Mouse (Mus musculus): ENCODE measurements around the gene Pik3r1.

The Pik3r1 gene

DNA sequence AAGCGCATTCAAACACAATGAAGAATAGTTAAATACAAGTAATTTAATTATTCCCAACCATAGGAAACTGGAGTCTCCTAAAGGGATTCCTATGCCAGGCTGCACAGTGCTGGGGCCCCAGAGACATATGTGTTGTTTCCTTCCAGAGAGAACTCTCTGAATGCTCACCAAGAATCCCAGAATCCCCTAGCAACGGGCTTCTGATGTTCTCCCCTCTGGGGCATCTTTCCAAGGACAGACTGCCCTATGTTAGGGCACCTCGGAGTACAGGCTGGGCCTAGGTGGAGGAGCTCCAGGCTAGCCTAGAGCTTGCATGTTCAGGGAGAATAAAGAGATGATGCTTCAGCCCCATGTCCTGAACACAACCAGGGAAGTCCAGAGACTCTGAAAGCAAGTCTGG is 58.2 kb downstream of the Pik3r1 start:
- no peak for DNase-seq (ENCODE audit: low spot score)

DNA sequence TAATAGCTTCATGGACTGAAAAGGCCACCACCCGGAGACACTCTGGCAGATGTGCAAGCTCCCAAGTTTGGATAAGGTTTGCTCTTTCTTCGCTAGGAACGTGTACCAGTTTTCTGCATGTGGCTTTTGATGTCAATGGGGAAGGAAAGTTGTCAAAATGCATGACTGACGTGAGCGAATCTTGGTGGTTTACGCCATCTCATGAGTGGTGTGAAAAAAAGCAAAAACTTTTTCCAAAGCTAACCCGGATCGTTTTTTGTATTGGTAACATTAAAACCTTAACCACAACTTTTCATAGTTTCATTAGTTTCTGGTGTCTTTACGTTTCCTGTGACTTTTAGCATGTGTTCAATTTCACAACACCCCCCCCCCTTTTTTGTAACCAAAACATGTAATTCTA is 60.8 kb downstream of the Pik3r1 start:
- DNase-seq (ENCODE audit: low spot score): peak; percentile 43

DNA sequence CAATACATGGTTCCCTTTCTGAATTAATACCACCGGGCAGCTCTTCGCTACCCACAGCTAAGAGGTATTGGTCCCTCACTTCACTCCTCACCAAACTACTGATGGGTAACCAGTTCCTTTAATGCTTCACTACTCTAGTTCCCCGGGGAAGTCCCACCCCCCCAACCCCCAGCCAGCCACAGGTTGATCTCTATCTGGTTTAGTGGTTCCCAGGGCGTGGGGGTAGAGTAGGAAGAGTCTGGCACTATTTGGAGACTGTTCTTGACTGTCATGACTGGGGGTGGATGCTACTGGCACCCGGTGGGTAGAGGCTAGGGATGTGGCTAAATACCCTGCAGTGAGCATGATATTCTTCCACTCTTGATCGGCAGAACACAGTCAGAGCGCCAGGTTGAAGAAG is 61.6 kb downstream of the Pik3r1 start:
- peak; percentile 79 for DNase-seq (ENCODE audit: low spot score)

DNA sequence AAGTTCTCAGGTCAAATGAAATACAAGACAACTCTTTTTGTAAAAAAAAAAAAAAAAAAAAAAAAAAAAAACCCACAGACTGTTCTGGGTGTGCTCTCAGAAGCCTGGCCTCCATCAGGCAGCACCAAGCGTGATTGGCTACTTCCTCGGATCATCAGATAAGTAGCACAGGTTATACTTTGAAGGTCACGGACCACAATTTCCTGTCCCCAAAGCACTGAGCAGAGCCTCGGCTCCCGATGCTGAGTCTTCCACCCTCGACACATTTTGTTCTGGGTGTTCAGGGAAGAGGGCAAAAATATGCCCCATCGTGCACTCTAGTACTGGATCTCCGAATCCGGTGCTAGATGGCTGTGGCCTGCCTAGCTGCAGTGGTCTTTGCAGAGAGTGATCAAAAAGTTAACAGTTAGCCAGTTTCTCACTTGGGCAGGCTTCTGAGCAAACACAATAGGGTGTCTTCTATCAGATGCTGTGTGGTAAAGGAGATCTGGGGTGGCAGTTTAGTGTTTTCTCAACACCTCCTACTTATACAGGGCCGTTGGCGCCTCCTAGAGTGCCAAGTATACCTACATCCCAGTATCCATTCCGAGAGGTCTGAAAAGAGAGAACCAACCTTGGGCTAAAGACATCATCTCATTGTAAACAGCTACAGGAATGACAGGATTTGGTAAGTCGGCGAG is 65.8 kb downstream of the Pik3r1 start:
- peak; percentile 88 for DNase-seq (ENCODE audit: low spot score)

DNA sequence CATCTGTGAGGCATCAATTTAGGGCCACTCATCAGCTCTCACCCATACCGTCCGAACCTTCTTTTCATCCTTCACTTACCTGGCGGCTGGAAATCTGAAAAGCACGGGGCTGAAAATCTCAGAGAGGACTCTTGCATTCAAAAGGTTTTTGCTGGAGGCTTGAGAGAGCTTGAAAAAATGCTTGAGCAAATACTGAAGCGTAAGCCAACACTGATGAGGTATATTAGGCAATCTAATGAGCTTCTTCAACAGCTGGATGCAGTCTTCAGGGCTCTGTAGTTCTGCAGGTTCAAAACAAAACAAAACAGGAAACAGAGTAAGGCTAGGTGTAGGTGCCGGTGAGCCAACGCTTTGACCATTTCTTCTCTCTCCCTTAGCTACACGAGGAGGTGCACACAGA is 66.4 kb downstream of the Pik3r1 start:
- no peak for DNase-seq (ENCODE audit: low spot score)

DNA sequence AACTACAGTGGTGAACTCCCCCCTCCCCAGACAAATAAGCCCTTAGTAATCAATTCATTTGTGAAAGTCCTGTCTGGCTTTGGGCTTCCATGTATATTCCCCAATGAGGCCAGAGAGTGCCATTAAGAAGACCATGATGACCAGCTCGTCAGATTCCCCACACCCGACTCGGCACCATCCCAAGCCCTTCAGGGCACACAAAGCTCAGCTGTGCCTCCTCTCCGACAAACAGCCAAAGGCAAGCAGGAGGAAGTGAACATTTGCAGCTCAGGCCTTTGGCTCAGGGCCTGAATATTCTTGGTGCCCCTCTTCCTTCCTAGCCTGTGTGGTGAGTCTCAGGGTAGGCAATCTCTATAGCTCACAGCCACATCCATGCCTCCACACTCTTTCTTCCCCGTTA is 68.3 kb downstream of the Pik3r1 start:
- DNase-seq (ENCODE audit: low spot score): no peak

DNA sequence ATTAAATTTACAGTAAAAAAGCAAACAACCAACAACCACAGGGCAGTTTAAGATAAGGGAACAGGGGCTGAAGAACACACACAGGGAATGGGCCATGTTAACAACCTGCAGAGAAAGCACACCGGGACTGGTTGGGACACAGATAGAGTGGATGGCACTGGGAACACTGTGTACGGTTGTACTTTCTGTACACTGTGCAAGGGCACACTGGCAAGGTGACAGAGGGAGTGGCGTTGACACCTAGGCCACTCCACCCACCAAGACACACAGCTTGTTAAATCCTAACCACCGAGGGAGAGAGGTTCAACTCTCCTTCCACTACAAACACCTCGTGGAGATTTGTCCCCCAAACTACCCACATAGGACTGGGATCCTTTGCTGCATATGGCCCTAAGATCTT is 70.1 kb downstream of the Pik3r1 start:
- DNase-seq (ENCODE audit: low spot score): no peak

DNA sequence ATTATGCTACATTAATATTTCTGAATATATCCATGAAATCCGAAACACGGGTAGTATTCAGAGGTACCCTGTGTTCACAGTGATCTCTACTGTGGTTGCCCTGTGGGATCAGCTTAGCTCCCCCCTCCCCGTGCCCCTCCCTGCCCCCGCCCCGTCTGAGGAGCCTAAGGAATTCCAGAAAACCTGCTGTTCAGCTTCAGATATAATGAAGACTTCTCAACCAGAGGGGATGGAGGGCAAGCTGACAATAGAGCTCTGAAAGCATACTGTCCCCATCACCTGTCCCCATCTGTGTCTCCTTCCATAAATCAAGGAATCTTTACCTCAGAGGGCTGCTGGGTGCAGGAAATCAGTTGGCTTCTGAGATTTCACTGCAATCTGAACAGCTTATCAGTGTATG is 70.6 kb downstream of the Pik3r1 start:
- DNase-seq (ENCODE audit: low spot score): no peak

DNA sequence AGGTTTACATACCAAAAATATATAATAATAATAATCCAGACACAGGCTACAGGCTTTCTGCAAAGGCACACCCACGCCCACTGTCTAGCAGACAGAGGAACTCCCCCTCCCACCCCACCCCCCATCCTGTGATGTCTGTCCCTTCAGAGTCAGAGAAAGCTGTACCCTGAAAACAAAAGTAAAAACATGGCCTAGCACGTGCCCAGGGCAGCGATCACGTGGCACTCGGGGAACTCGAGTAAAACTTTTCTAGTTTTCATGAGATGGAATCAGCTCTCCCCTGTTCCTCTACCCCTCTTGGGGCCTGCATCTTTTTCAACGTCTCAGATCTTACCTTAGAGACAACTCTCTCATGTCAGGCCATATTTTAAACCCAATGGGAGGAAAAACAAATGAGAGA is 71.2 kb downstream of the Pik3r1 start:
- DNase-seq (ENCODE audit: low spot score): peak; percentile 81

DNA sequence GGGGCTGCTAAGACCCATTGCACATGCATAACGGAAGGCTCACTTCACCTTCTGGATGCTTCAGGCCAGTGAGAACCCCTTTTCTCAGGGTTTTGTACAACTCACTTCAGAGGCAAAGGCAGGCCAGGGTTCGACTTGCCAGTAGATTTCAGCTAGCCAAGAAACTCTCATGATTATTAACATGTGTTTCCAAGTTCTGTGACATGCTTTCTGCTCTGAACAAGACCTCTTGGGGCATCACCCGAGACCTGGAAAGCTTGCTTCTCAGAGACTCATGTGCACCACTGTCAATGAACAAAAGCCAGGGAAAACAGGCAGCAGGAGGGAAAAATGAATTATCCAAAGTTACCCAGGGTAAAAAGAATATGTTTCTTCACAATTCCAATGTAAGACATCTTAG is 71.7 kb downstream of the Pik3r1 start:
- DNase-seq (ENCODE audit: low spot score): no peak

DNA sequence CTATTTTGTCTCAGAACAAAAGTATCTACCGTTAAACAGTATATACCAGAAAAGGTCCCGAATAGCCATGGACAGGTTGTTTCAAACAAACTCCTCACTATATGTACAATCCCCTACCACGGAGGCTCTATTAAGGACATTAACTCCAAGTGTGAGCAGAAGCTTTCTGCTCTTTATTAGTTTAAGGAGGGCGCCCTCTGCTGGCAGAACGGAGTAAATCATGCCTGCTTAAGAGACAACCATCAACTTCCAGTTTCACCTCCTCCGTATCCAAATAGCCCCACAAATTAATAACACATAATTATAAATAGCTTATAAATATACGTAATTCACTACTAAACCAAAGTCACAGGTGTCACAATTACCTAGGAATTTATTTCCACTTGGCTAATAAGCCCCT is 72.1 kb downstream of the Pik3r1 start:
- peak; percentile 78 for DNase-seq (ENCODE audit: low spot score)

DNA sequence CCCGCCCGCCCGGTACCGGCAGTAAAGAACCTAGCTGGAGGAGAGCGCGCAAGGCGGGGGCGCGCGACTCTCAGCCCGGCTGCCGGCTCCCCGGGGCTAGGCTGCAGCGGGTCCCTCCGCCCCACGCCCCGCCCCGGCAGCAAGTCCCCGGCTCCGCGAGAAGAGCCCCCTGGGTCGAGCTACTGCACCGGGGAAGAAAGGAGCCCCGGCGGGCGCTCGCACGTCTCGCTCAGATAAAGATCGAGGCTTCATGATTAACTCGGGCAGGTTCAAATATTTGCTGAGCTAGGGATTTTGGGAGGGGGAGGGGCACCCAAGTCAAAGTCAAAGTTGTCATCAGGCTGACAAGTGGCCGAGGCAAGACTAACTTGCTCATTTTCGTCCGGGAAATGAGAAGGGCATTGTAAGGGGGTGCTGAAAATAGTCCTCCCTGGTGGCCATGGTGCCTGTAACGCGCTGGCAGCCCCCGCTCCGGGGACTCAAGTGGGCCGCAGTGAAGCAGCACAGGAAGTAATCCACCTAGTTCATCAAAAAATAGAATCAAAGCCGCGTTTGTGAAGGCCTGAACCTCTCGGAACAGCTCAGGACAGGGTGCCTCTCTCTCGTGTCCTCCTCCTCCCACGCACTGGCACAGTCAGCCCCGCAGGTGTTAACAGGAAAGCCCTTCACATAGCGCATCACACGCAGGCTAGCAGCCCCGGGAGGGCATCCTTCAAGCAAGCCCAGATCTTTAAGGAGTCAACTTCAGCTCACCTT is 73.3 kb downstream of the Pik3r1 start:
- peak; percentile 72 for DNase-seq (ENCODE audit: low spot score)

DNA sequence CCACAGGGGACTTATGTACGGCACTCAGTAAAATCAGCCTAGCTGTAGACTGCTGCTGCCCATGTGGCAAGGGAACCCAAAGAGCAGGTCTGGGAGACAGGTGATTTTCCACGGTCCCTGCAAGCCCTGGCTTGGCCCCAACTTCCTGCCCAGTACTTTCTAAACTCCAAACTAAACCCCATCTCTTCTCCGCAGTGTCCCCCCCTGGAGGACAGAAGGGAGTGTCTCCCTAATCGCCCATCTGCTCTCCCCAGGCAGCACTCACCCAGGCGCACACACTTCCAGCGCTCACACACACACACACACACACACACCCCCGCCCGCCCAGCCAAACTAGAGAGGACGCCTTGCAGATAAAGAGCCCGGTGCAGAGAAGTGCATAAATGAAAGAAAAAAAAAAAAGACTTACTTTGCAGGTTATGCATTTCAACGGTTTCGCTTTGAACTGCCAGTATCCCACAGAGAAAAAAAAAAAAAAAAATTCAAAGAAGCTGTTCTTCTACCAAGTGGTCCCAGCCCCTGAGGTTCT is 74.0 kb downstream of the Pik3r1 start:
- DNase-seq (ENCODE audit: low spot score): peak; percentile 72

DNA sequence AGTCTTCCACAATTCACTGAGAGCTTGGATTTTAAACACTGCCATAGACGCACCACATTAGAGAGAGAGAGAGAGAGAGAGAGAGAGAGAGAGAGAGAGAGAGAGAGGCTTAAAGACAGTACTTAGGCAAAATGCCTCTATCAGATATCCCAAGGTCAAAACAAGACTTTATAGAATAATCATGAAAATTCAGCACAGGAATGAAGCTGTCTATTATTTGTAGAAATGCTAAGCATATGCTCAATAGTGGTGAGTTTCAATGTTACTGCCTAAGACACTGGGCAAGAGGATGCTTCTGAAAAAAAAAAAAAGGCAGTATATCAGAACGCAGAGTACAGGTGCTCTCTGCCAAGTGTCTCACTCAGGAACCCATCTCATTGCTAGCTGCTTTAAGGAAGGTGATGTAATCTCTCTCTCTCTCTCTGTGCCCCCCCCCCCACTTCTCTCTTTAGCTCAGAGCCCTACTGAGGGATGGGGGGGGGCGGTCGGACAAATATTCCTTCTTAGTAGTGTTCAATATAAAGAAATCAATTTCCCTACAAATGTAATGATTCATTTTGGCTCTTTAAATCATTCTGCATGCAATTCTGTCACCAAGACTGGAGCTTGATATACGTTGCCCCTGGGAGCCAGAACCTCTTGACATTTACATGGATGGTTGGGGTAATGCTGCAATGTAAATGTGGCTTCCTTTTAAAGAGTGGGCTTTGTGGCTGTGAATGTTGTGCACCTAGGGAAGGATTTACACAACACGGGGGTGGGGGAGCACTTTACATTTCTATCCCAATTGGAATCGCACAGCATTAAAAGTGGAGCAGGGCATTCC is 74.9 kb downstream of the Pik3r1 start:
- no peak for DNase-seq (ENCODE audit: low spot score)

DNA sequence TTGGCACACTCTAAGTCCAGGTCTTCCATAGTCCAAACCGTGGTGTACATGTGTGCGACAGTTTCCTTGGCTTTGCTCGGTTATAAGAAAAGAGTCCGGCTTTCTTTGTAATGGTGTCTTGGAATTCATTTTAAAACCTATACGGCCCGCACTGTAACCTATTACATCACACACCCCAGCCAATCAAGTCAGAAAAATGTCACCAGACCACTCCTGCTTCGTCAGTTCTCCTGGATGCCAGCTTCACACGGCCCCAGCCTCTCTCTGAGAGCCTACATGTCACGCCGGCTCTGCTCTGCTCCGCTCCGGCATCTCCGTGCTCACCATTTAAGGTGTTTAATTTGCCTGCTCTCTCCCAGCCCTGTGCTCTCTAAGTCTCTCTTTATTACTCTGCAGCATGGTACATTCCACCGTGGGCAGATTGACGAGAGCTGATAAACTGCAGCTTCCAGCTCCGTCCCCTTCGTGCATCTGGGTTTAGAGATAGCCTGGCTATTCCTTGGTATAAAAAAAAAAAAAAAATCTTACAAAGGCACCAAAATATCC is 75.7 kb downstream of the Pik3r1 start:
- DNase-seq (ENCODE audit: low spot score): no peak

DNA sequence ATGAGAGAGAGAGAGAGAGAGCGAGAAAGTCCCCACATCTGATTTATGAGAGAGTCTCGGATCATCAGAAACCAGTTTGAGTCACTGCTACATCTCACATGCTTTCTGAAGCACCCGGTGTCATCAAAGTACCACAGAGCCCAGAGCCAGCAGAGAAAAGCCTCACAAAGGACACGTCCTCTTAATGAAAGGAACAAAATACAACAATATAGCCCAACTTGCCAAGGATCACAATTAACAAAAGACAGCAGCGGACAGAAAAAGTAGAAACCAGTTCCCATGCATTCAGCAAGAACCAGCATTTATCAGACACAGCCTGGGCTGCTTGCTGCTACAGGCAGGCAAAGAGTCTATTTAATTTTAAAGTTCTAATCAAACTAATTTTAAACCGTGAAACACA is 76.3 kb downstream of the Pik3r1 start:
- DNase-seq (ENCODE audit: low spot score): no peak

DNA sequence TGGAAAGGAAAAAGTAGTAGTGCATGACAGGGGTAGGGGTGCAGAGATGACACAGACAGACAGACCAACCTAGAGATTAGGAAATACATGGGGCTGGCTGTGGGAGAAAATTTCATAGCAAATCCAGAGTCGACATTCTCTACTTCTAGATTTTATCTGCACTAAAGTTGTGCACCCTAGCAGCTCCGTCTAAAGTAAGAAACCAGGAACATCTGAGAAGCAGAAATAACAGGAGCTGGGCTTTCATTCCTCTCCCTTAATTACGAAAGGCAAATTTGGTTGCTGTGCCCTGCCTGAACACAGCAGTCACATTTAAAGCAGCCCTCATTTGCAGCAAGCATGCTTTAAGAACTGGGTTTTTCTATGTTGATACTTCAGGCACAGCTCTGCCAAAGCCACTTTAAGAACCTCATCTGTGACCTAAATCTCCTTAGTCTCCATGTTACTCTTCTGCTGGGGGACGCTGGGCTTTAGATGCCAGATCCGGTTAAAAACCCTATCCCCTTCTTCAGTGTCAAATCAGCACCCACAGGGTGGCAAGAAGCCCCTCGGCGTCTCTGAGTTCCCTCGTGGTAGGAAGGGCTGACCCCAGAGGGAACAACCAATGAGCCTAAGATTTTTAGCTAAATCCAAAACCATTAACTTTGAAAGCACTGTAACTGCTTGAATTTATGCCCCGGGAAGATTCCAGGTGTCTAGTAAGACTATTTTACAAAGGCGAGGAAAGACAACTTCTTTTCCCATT is 76.9 kb downstream of the Pik3r1 start:
- no peak for DNase-seq (ENCODE audit: low spot score)

DNA sequence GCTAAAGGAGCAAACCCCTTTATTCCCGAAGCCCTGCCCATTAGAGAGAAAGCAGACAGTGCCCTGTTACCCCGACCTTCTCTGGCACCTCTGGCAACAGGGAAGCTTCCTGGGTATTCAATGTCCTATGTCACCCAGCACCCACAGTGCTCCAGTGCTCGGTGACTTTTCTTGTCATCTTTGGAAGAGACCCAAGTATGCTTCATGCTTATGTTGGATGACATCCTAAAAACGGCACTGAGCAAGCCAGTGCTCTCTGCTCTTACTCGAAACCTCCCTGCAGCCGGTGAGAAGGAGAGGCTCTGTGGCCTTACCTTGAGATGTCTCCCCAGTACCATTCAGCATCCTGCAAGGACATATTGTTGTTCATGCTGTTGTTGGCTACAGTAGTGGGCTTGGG is 77.8 kb downstream of the Pik3r1 start:
- no peak for DNase-seq (ENCODE audit: low spot score)

DNA sequence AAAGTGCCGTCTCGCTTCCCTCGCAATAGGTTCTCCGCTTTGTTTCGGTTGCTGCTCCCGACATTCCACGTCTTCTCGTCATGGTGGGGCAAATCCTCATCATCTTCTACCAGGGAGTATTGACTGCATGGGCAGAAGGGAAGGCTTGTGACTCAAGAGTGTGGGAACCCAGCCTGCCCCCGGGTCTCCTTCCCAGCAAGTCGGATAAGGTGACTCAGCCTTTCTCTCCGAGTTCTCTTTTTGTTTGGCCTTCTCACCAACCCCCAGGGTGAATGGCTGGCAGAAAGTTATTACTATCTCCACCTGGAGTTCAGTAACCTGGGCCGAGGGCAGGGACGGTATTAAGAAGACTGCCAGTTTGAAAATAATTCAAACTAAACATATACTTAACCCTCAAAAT is 81.8 kb downstream of the Pik3r1 start:
- DNase-seq (ENCODE audit: low spot score): no peak

DNA sequence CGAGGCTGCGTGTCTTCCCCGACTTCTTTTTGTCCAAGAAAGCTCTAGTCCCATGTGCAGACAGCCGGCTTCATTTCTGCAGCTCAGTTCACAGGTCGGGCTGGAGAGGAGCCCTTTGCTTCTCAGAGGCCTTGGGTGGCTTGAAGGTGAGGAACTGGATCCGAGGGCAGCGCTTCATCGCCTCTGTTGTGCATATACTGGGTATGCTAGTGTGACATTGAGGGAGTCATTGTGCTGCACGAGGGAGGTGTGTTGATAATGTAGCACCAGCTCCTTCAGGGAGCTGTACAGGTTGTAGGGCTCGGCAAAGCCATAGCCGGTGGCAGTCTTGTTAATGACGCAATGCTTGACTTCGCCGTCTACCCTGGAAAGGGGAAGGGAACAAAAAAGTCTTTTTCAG is 83.3 kb downstream of the Pik3r1 start:
- DNase-seq (ENCODE audit: low spot score): no peak

DNA sequence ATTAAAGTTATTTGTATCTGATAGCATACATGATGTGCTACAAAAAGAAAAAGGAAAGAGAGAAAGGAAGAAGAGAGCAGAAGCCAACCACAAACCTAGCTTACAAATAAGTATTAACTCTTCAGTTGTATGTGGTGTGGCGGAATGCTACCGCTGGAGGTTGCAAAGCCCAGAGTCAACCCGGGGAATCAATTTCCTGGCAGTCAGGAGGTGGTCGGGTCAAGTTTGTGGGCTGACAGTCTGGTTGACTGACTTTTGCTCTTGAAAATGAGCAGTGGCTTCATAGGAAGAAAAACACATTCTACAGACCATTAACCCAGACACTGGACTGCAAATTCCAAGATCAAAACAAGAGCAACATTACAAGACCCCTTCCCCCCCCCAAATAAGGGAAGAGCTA is 85.6 kb downstream of the Pik3r1 start:
- DNase-seq (ENCODE audit: low spot score): no peak

DNA sequence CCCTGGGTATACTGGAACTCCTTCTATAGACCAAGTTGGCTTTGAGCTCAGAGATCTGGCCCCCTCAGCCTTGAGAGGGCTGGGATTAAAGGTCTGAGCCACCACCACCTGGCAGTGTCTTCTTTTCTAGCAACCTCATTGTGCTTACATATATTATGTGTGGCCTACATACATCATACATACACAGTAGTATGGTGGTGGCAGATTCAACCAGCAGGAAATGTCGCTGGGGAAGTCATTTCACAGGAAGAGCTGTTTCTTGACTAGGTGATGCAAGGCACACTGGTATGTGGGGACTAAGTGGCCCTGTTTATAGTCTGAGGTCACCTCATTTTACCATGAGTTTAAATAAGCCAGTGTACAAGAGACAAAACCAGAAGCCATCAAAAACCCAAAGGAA is 87.9 kb downstream of the Pik3r1 start:
- DNase-seq (ENCODE audit: low spot score): no peak
